Mouse (Mus musculus) erythroblast, embryonic 14.5 days (primary cell): ENCODE measurements around the gene Nr2f1.

Experiments used
- GATA1 ChIP-seq: IDR thresholded peaks from 2 replicates; pipeline ENCODE4 v1.6.1; 2012; ENCODE audit warnings: low read length, inconsistent platforms, mixed read lengths
- TAL1 ChIP-seq: IDR thresholded peaks from 3 replicates; pipeline ENCODE4 v1.6.1; 2012; ENCODE audit warnings: low read length, inconsistent platforms, mixed read lengths

DNA sequence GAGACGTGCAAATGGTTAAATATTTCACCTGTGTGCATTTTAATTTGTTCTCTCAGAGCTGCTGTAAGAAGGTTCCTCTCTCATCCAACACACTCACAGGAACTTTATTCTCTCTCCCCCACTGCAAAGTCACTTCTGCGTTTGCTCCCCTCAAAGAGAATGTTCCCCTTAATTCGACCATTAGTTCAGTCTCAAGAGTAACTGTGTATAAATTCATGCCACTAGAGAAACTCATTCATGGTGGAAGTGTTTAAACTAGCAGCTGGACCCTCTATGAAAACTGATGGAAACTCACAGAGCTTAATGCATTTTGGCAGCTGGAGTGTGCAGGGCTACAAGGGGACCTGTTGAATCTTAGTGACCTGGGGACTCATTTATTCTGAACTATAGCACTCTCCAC lies 26.7 kb downstream of the Nr2f1 start:
- TF ChIP-seq TAL1 = no peak
- no peak for TF ChIP-seq GATA1
